Mouse (Mus musculus) lung, postnatal 14 days (tissue): ENCODE measurements at regions not wholly inside any gene's neighbourhood (a gene's known extent, or its start where the extent isn't known, plus 50 kb on each side); places are given as distances from the start of the nearest gene placed in this dataset.

ENCODE experiments used
- DNase-seq: peaks from one replicate; pipeline ENCODE4 v3.0.0; 2021

- DNase-seq, result no peak
Observed at GRCm38 (mm10) chr8:78018430-78019180, 194.5 kb upstream of the Ttc29 start.

DNA sequence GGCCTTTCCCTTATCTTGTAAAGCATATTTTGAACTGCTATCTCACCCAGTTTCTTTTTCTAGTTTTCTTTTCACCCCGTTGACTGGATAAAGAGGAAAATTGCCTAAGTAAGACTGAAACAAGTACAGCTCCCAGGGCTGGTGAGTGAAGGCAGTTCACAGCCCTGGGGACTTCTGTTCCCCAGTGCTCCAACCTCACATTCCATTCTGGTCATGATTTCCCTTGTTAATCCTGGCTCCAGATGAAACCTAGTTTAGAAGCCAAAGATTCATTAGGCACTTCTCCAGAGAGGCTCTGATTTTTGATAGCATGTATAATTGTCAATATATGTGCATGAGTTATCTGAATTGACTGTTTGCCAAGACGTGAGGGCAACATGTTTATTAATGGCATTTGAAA, 191.6 kb upstream of the Ttc29 start:
- no peak for DNase-seq

DNA sequence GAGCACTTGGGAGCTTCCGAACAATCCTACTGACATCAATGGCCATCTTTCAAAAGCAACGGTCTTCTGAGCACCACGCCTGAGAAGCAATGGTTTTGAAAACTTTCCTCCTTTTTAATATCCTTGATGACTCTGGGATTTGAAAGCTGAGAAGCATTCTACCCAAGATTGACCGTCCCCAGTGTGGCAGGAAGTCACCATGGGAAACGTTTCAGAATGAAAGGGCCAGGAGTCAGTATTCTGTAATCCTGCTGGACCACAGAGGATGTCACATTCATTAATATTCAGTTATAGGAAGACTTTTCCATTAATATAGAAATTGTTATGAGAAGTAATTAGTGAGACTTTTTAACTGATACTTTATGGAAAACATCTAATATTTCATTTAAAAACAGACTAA, 190.1 kb upstream of the Ttc29 start:
- DNase-seq, result no peak

GRCm38 (mm10) chr8:78023467-78023866, 189.6 kb upstream of the Ttc29 start:
- DNase-seq, result no peak

DNA sequence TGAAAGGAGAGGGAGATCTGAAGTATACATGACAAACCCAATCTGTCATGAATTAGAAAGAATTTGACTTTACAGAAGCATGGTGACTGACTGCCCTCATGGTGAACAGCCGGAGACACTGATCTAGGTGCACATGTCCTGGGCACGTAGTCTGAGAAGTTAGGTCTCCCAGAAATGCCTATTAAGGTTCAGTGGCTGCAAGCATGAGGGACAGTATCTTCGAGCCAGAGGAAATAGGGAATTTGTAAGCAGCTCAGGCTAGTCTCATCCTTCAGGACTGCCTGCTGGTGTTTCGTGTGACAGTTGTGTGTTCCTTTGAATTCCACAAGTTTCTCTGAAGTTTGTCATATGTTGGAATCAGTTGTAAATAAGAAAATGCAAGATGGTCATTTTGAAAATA, 189.2 kb upstream of the Ttc29 start:
- no peak for DNase-seq

DNA sequence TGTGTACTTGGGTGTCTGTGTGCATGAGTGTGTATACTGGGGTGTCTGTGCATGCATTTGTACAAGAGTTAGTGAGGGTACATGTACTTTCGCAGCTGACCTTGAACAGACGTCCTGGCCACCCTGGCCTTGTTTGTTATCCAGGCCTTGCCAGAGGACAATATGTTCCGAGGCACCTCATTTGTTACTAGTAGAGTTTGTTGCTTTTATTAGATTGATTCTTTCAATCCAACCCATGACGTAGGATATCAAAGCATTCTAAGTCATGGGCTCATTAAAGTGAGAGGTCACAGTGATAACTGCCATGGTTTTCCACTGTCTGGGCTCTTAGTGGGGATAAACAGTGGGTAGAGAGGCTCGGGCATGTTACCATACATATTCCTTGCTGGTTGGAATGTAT, 188.1 kb upstream of the Ttc29 start:
- peak; percentile 55 for DNase-seq

DNA sequence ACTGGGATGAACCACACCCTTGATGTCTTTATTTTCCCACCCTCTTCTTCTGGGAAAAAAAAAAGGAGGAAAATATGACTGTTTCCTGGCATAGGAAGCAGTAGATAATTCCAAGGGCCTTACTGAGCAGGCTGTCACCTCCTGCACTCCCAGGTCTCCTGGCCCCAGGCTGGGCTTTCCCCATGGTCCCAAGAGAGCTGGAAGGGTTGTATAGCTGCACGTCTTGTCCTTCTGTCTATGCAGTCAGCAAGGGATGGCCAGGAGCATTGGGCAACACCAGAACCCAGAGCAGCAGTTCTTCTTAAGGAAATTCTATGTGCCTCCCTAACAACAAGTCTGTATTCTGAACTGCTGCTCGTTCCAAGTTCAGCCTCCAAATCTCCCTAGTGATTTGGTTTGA, 185.7 kb upstream of the Ttc29 start:
- DNase-seq, result no peak

DNA sequence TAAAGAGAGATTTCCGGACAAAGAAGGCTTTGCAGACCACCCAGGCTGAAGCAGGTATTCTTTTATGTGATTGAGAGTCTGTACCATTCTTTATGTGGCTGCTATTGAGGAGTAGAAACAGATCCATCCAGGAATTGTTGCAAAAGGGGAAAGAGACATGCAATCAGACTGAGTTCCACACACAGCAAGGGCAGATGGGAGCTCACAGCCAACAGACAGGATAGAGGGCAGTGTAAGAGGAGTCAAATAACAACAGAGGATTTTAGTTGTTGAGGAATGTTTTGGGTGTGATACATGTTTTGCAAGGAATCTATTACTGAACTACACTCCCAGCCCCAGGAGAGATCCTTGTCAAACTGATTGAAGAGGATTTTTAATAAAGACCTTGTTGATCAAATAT, 184.2 kb upstream of the Ttc29 start:
- DNase-seq, result no peak

GRCm38 (mm10) chr8:78031811-78032210, 181.3 kb upstream of the Ttc29 start:
- DNase-seq, result no peak

GRCm38 (mm10) chr8:78034687-78035086, 178.4 kb upstream of the Ttc29 start:
- no peak for DNase-seq

- DNase-seq, result no peak
Observed at GRCm38 (mm10) chr8:78037218-78037617, 175.9 kb upstream of the Ttc29 start.

- no peak for DNase-seq
Observed at GRCm38 (mm10) chr8:78046691-78047090, 166.4 kb upstream of the Ttc29 start.

GRCm38 (mm10) chr8:78050768-78051167, 162.3 kb upstream of the Ttc29 start:
- DNase-seq, result no peak

DNA sequence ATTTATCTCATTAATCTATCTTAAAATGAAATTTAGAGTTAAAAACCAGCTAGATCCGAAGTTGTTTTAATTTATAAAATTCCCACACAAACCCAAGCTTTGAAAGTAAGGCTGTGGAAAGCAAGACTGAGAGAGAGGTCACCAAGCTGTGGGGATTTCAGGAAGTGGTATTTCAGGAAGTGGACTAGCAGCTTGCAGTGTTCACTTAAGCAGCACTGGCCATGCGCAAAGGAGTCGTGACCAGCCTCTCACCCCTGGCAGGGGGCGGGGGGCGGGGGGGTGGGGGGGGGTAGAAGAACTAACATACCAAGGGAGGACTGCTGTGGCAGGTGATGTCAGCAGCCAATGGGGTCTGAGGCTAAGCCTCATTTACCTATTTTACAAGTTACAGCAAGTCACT, 158.7 kb upstream of the Ttc29 start:
- DNase-seq, result no peak

DNA sequence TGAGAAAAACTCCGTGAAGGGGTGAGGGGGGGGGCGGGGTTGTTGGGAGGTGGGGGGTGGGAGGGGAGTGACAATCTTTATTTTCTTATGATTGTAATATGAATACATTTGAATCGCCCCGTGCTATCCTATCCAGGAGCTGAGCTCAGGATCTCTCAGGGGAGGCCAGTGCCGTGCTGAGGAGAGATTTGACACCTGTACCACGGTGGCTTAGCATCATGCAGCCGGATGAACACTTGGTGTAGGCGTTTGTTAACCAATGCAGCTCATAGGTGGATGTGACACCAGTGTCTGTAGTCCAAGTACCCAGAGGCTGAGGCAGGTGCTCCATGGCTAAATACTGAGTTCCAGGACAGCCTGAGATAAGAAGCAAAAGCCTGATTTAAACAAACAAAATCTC, 158.2 kb upstream of the Ttc29 start:
- DNase-seq, result no peak

DNA sequence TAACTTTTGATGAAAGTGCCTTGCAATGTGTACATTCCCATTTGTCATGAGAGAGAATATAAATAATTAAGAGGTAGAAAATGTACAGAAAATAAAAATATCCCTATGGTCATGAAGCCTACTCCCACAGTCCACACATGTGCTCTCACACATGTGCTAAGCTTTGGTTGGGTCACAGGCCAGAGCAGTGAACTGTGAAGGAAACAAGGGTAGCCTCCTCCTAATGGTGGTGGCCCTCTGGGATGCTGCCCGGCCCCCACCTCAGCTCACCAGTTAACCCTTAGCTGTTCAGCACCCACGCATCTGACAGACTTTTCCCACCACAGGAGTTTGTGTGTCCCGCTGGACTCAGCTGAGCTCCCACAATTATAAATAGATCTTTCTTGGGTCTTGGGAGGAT, 157.6 kb upstream of the Ttc29 start:
- no peak for DNase-seq

GRCm38 (mm10) chr8:78057357-78057756, 155.7 kb upstream of the Ttc29 start:
- DNase-seq, result no peak

- DNase-seq, result no peak
Observed at GRCm38 (mm10) chr8:78061827-78062719, 151.0 kb upstream of the Ttc29 start.

DNA sequence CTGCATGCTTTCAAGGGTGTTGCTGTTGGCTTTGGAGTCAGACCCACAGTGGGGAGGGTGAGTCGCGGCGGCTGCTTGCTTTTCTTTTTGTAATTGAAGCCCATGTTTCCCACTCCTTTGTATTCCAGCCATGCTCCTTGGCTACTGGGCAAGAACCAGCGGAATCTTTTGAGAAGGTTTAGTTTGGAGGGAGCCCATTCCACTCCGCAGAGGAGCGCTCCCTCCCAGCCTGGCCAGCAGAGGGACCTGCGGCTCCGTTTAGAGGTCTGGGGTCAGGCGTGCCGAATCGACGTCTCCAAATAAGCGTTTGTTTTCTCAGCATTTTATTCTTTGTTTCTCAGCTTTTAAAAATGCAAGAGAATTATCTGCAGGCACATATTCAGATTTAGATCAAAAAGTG, 149.6 kb upstream of the Ttc29 start:
- peak; percentile 72 for DNase-seq

GRCm38 (mm10) chr8:78064161-78064560, 148.9 kb upstream of the Ttc29 start:
- no peak for DNase-seq

DNA sequence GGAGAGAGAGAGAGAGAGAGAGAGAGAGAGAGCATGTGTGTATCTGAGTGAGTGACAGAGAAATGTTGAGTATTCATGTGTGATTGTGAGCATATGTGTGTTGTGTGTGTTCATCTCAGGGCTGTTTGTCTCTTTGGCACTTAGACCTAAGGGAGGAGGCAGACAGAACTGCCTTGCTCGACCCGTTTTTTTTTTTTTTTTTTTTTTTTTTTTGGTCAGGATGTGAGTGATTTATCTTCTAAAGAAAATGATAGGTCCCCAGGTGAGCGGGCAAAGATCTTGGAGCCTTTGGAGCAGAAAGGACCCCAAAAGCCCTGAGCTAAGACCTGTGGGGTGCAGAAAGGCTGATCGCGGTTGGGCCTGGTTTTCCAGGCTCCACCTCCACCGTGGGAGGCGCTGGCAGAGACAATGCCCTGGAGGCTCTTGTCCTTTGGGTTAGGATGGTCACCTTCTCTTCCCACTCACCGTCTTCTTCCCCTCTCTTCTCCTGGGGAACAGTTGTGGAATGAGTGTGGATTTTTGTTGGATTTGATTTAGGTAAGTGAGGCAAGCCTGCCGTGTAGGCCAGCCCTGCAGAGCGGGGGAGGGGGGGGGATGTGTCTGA, 147.1 kb upstream of the Ttc29 start:
- DNase-seq, result no peak

- no peak for DNase-seq
Observed at GRCm38 (mm10) chr8:78068087-78068910, 144.8 kb upstream of the Ttc29 start.

DNA sequence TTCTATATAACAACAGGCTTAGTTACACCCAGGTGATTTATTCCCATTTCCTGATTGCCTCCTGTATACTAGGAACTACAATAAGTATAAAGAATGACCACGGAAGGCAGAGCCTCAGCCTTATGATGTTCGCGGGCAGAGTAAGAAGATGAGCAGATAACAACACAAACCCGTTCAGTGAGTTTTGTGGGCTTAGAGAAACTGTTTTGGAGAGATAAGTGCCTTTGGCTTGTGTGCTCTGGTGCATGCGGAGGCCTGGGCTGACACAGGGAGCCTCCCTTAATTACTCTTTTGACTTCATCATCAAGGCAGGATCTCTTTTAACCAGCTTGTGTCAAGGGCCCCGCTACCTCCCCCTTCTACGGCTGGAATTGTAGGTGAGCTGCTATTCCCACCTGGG, 139.3 kb upstream of the Ttc29 start:
- no peak for DNase-seq
